Mouse (Mus musculus): Measurements from ENCODE around the gene Rpusd4. TPM values are rescaled to one million over a fixed set of nuclear protein-coding genes. Genes with fewer than 3 reads are reported as not detected.

Rpusd4 gene
- polyA plus RNA-seq, 1 experiment from 2014 or later = 14.6 TPM

GRCm38 (mm10) chr9:35314254-35314653 lies 46.6 kb downstream of the Rpusd4 start:
- DNase-seq (ENCODE audit: low spot score) (no peak), ATAC-seq (no peak)
- no peak overlapping the region for H3K4me2 ChIP-seq (replicated peaks; ENCODE audit: low read depth, low read length)
- no peak overlapping the region for H3K27ac ChIP-seq (ENCODE audit: low read length)
- no peaks in the 10 kb centered on the region for H3K4me1 ChIP-seq (ENCODE audit: insufficient read depth, low read depth, low read length)
- 64% methylated on average over 1 of the region's 1 CpGs for WGBS
- H3K9ac ChIP-seq (replicated peaks; ENCODE audit: low read depth) = no peak overlapping the region
- no peaks in the 10 kb centered on the region for H3K27me3 ChIP-seq (replicated peaks; ENCODE audit: insufficient read depth, low read length)
- H3K9me3 ChIP-seq (ENCODE audit: low read length) = no peaks in the 10 kb centered on the region
- H3K36me3 ChIP-seq (ENCODE audit: insufficient read depth, low read length) = no peaks in the 10 kb centered on the region
- TF ChIP-seq CTCF (IDR thresholded peaks at IDR 0.05) = no peak
- no peak for TF ChIP-seq EP300 (IDR thresholded peaks at IDR 0.05)
- H3K4me3 ChIP-seq (ENCODE audit: low read depth, low read length) = no peak overlapping the region

- no peak overlapping the region for H3K4me3 ChIP-seq (ENCODE audit: low read depth, low read length)
- H3K4me1 ChIP-seq (ENCODE audit: insufficient read depth, low read depth, low read length) = no peaks in the 10 kb centered on the region
- 51% methylated on average over 3 of the region's 3 CpGs for WGBS
- peak; percentile 39; the same call in 1 of the 2 replicates for ATAC-seq
- no peak overlapping the region for H3K4me2 ChIP-seq (replicated peaks; ENCODE audit: low read depth, low read length)
- TF ChIP-seq EP300 (IDR thresholded peaks at IDR 0.05) (no peak), CTCF (IDR thresholded peaks at IDR 0.05) (no peak)
- no peaks in the 10 kb centered on the region for H3K27me3 ChIP-seq (replicated peaks; ENCODE audit: insufficient read depth, low read length)
- no peak overlapping the region for H3K9ac ChIP-seq (replicated peaks; ENCODE audit: low read depth)
- no peak for DNase-seq (ENCODE audit: low spot score)
- no peak overlapping the region for H3K27ac ChIP-seq (ENCODE audit: low read length)
- no peaks in the 10 kb centered on the region for H3K9me3 ChIP-seq (ENCODE audit: low read length)
- H3K36me3 ChIP-seq (ENCODE audit: insufficient read depth, low read length) = no peaks in the 10 kb centered on the region
Observed at GRCm38 (mm10) chr9:35316771-35317211, 49.1 kb downstream of the Rpusd4 start.

- no peaks in the 10 kb centered on the region for H3K4me1 ChIP-seq (ENCODE audit: insufficient read depth, low read depth, low read length)
- H3K36me3 ChIP-seq (ENCODE audit: insufficient read depth, low read length) = no peaks in the 10 kb centered on the region
- no peak overlapping the region for H3K9ac ChIP-seq (replicated peaks; ENCODE audit: low read depth)
- H3K9me3 ChIP-seq (ENCODE audit: low read length) = no peaks in the 10 kb centered on the region
- no peak for DNase-seq (ENCODE audit: low spot score)
- 67% methylated on average over 9 of the region's 9 CpGs for WGBS
- ATAC-seq = peak; percentile 22; the same call in 1 of the 2 replicates
- H3K27ac ChIP-seq (ENCODE audit: low read length) = no peak overlapping the region
- H3K4me2 ChIP-seq (replicated peaks; ENCODE audit: low read depth, low read length) = no peak overlapping the region
- H3K27me3 ChIP-seq (replicated peaks; ENCODE audit: insufficient read depth, low read length) = no peaks in the 10 kb centered on the region
- TF ChIP-seq CTCF (IDR thresholded peaks at IDR 0.05) (no peak), EP300 (IDR thresholded peaks at IDR 0.05) (no peak)
- no peak overlapping the region for H3K4me3 ChIP-seq (ENCODE audit: low read depth, low read length)
Observed at GRCm38 (mm10) chr9:35317233-35317980, 49.7 kb downstream of the Rpusd4 start.

GRCm38 (mm10) chr9:35318537-35319172 lies 51.0 kb downstream of the Rpusd4 start:
- Histone ChIP-seq H3K4me2 (replicated peaks; ENCODE audit: low read depth, low read length) (no peak overlapping the region), H3K4me3 (ENCODE audit: low read depth, low read length) (no peak overlapping the region), H3K36me3 (ENCODE audit: insufficient read depth, low read length) (no peaks in the 10 kb centered on the region), H3K9ac (replicated peaks; ENCODE audit: low read depth) (no peak overlapping the region), H3K27ac (ENCODE audit: low read length) (no peak overlapping the region), H3K9me3 (ENCODE audit: low read length) (no peaks in the 10 kb centered on the region), H3K4me1 (ENCODE audit: insufficient read depth, low read depth, low read length) (no peaks in the 10 kb centered on the region), H3K27me3 (replicated peaks; ENCODE audit: insufficient read depth, low read length) (no peaks in the 10 kb centered on the region)
- WGBS = 34% methylated on average over 9 of the region's 9 CpGs
- DNase-seq (ENCODE audit: low spot score) (no peak), ATAC-seq (no peak)
- TF ChIP-seq CTCF (IDR thresholded peaks at IDR 0.05) (no peak), EP300 (IDR thresholded peaks at IDR 0.05) (no peak)

GRCm38 (mm10) chr9:35320288-35320687 lies 52.6 kb downstream of the Rpusd4 start:
- Histone ChIP-seq H3K27me3 (replicated peaks; ENCODE audit: insufficient read depth, low read length) (no peaks in the 10 kb centered on the region), H3K9me3 (ENCODE audit: low read length) (no peaks in the 10 kb centered on the region), H3K9ac (replicated peaks; ENCODE audit: low read depth) (no peak overlapping the region), H3K27ac (ENCODE audit: low read length) (no peak overlapping the region), H3K36me3 (ENCODE audit: insufficient read depth, low read length) (no peaks in the 10 kb centered on the region), H3K4me1 (ENCODE audit: insufficient read depth, low read depth, low read length) (no peaks in the 10 kb centered on the region), H3K4me2 (replicated peaks; ENCODE audit: low read depth, low read length) (no peak overlapping the region), H3K4me3 (ENCODE audit: low read depth, low read length) (no peak overlapping the region)
- ATAC-seq (no peak), DNase-seq (ENCODE audit: low spot score) (no peak)
- no peak for TF ChIP-seq CTCF (IDR thresholded peaks at IDR 0.05)
- no peak for TF ChIP-seq EP300 (IDR thresholded peaks at IDR 0.05)
- 82% methylated on average over 4 of the region's 4 CpGs for WGBS

DNA sequence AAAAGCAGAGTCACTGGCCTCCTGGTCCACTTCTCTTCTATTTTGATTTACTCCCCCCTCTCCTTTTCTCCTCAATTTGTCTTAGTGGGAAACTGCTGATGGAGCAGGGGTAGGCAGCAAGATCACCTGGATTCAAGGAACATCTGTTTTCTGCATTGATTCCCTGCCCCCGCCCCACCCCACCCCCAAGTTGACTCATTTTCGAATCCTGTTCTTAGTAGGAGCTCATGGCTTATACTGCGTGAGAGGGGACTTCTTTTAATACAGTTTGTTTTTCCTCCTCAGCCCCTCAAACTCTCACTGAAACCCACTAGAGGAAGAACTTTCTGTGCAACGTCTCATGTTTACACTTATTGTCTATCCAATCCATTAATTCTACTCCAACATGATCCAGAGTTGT lies 56.3 kb downstream of the Rpusd4 start:
- H3K4me3 ChIP-seq (ENCODE audit: low read depth, low read length) = no peak overlapping the region
- H3K27ac ChIP-seq (ENCODE audit: low read length) = no peak overlapping the region
- DNase-seq (ENCODE audit: low spot score) (no peak), ATAC-seq (no peak)
- H3K36me3 ChIP-seq (ENCODE audit: insufficient read depth, low read length) = no peaks in the 10 kb centered on the region
- H3K9ac ChIP-seq (replicated peaks; ENCODE audit: low read depth) = no peak overlapping the region
- H3K4me1 ChIP-seq (ENCODE audit: insufficient read depth, low read depth, low read length) = no peaks in the 10 kb centered on the region
- TF ChIP-seq CTCF (IDR thresholded peaks at IDR 0.05) (no peak), EP300 (IDR thresholded peaks at IDR 0.05) (no peak)
- H3K27me3 ChIP-seq (replicated peaks; ENCODE audit: insufficient read depth, low read length) = no peaks in the 10 kb centered on the region
- no peaks in the 10 kb centered on the region for H3K9me3 ChIP-seq (ENCODE audit: low read length)
- WGBS = 60% methylated on average over 4 of the region's 4 CpGs
- H3K4me2 ChIP-seq (replicated peaks; ENCODE audit: low read depth, low read length) = no peak overlapping the region

All from lung, postnatal 0 days (tissue).